ENCODE assay signal across 32 mouse cellular contexts in genomic region chr7:114753471-114753870, GRCm38 (mm10). TPM values are rescaled to one million over a fixed set of nuclear protein-coding genes. Genes with fewer than 3 reads are reported as not detected.
A peak's percentile ranks its signal among the peaks of the same experiment; 100 is the strongest.
DNase-seq lines count a peak whose midpoint lies in the region; ATAC-seq and TF ChIP-seq lines count a peak whose summit lies in the region.
"Had no signal": no experiment of that assay in that cellular context is flagged by ENCODE, and none has a peak within 500 bp of the region (broad histone marks: within the 10 kb centered on the region; RNA-seq: fewer than 3 reads in every experiment).

No protein-coding gene starts in this region.

- H3K36me3 ChIP-seq in midbrain, postnatal 0 days (ENCODE audit: insufficient read depth, low read length): no peaks in the 10 kb centered on the region
- no peaks in the 10 kb centered on the region for H3K36me3 ChIP-seq in midbrain, embryonic 14.5 days (ENCODE audit: control insufficient read depth, insufficient read depth, low read length)
- H3K36me3 ChIP-seq in hindbrain, postnatal 0 days (ENCODE audit: insufficient read depth, low read length): no peaks in the 10 kb centered on the region
- no peaks in the 10 kb centered on the region for H3K36me3 ChIP-seq in intestine, postnatal 0 days (ENCODE audit: control insufficient read depth, insufficient read depth)
- H3K36me3 ChIP-seq: forebrain, embryonic 15.5 days; heart, embryonic 13.5 days; liver, embryonic 15.5 days; midbrain, embryonic 15.5 days; neural tube, embryonic 13.5 days; stomach, embryonic 15.5 days had no signal

- WGBS in midbrain, postnatal 0 days: 75% methylated on average over 2 of the region's 2 CpGs
- WGBS in midbrain, embryonic 14.5 days: 61% methylated on average over 2 of the region's 2 CpGs
- WGBS in hindbrain, postnatal 0 days: 39% methylated on average over 2 of the region's 2 CpGs
- 83% methylated on average over 2 of the region's 2 CpGs for WGBS in intestine, postnatal 0 days

- no peaks in the 10 kb centered on the region for H3K27me3 ChIP-seq in midbrain, postnatal 0 days (ENCODE audit: insufficient read depth, low read length)
- no peaks in the 10 kb centered on the region for H3K27me3 ChIP-seq in midbrain, embryonic 14.5 days (ENCODE audit: control insufficient read depth, insufficient read depth, low read length)
- no peaks in the 10 kb centered on the region for H3K27me3 ChIP-seq in hindbrain, postnatal 0 days (ENCODE audit: insufficient read depth, low read length)
- no peaks in the 10 kb centered on the region for H3K27me3 ChIP-seq in intestine, postnatal 0 days (replicated peaks; ENCODE audit: control insufficient read depth, insufficient read depth, low read length)
- H3K27me3 ChIP-seq: forebrain, embryonic 15.5 days; heart, embryonic 13.5 days; liver, embryonic 15.5 days; midbrain, embryonic 15.5 days; neural tube, embryonic 13.5 days; stomach, embryonic 15.5 days had no signal

- peak; percentile 24 for DNase-seq in heart, adult 11 months
- DNase-seq in heart, adult 9 months (ENCODE audit: low spot score in 2 of 2): no peak
- peak; percentile 47 for DNase-seq in midbrain, postnatal 0 days (ENCODE audit: low spot score)
- no peak for DNase-seq in midbrain, embryonic 14.5 days
- peak; percentile 16 for DNase-seq in embryo, embryonic 11 days
- DNase-seq in hindbrain, postnatal 0 days (ENCODE audit: low spot score): peak; percentile 41
- DNase-seq: adrenal gland, postnatal 25 days; B cell, adult 2 months; cerebellum, adult 18-20 months; gastrocnemius, adult 2 months; gastrocnemius, postnatal 36 days; heart, adult 2 months; heart, postnatal 10 days; kidney, adult 9 months; kidney, postnatal 10 days; layer of hippocampus, postnatal 36 days; lung, embryonic 14.5 days; lung, postnatal 14 days; right cerebral cortex, postnatal 14 days; thymus, postnatal 14 days had no signal

- H3K9ac ChIP-seq in midbrain, postnatal 0 days (replicated peaks; ENCODE audit: low read length, poor library complexity, severe bottlenecking): no peak overlapping the region
- H3K9ac ChIP-seq in midbrain, embryonic 14.5 days (replicated peaks; ENCODE audit: low read length): no peak overlapping the region
- H3K9ac ChIP-seq in hindbrain, postnatal 0 days (replicated peaks; ENCODE audit: low read length): no peak overlapping the region
- no peak overlapping the region for H3K9ac ChIP-seq in intestine, postnatal 0 days (ENCODE audit: low read depth, low read length)
- H3K9ac ChIP-seq: forebrain, embryonic 15.5 days; heart, embryonic 13.5 days; liver, embryonic 15.5 days; lung, embryonic 14.5 days; midbrain, embryonic 15.5 days; neural tube, embryonic 13.5 days; stomach, embryonic 15.5 days had no signal

- H3K4me1 ChIP-seq in midbrain, postnatal 0 days (ENCODE audit: insufficient read depth, low read length): no peaks in the 10 kb centered on the region
- H3K4me1 ChIP-seq in midbrain, embryonic 14.5 days (ENCODE audit: control insufficient read depth, insufficient read depth, low read length): no peaks in the 10 kb centered on the region
- H3K4me1 ChIP-seq in hindbrain, postnatal 0 days (ENCODE audit: insufficient read depth, low read length): no peaks in the 10 kb centered on the region; the same call in 1 of the 2 replicates
- H3K4me1 ChIP-seq in intestine, postnatal 0 days (replicated peaks; ENCODE audit: control insufficient read depth, insufficient read depth, low read length): 0 out of 2 replicates have a peak, but pooled peaks cover 3% of the 10 kb centered on the region
- H3K4me1 ChIP-seq: liver, embryonic 15.5 days; midbrain, embryonic 15.5 days; stomach, embryonic 15.5 days had no signal

- no peak overlapping the region for H3K4me2 ChIP-seq in midbrain, postnatal 0 days (ENCODE audit: low read depth, low read length, poor library complexity, severe bottlenecking)
- H3K4me2 ChIP-seq in midbrain, embryonic 14.5 days (ENCODE audit: low read length): no peak overlapping the region
- H3K4me2 ChIP-seq in hindbrain, postnatal 0 days (ENCODE audit: low read depth, low read length): peak overlapping the region; percentile 17; the same call in 1 of the 2 replicates
- H3K4me2 ChIP-seq in intestine, postnatal 0 days (replicated peaks; ENCODE audit: low read depth): no peak overlapping the region
- H3K4me2 ChIP-seq: forebrain, embryonic 15.5 days; heart, embryonic 13.5 days; liver, embryonic 15.5 days; lung, embryonic 14.5 days; midbrain, embryonic 15.5 days; neural tube, embryonic 13.5 days; stomach, embryonic 15.5 days had no signal

- H3K4me3 ChIP-seq in midbrain, postnatal 0 days (ENCODE audit: low read depth, low read length): no peak overlapping the region
- no peak overlapping the region for H3K4me3 ChIP-seq in midbrain, embryonic 14.5 days (replicated peaks; ENCODE audit: low read depth, low read length)
- H3K4me3 ChIP-seq in hindbrain, postnatal 0 days (ENCODE audit: low read length): no peak overlapping the region
- H3K4me3 ChIP-seq in intestine, postnatal 0 days (ENCODE audit: low read depth, low read length): no peak overlapping the region
- H3K4me3 ChIP-seq: forebrain, embryonic 15.5 days; gastrocnemius, adult 2 months; heart, adult 2 months; heart, embryonic 13.5 days; liver, embryonic 15.5 days; midbrain, embryonic 15.5 days; neural tube, embryonic 13.5 days; stomach, embryonic 15.5 days had no signal

- H3K9me3 ChIP-seq in midbrain, postnatal 0 days (ENCODE audit: low read length): no peaks in the 10 kb centered on the region
- no peaks in the 10 kb centered on the region for H3K9me3 ChIP-seq in midbrain, embryonic 14.5 days (ENCODE audit: control insufficient read depth, low read length)
- no peaks in the 10 kb centered on the region for H3K9me3 ChIP-seq in hindbrain, postnatal 0 days (ENCODE audit: low read length)
- no peaks in the 10 kb centered on the region for H3K9me3 ChIP-seq in intestine, postnatal 0 days (ENCODE audit: control insufficient read depth)
- H3K9me3 ChIP-seq: forebrain, embryonic 15.5 days; heart, embryonic 13.5 days; liver, embryonic 15.5 days; midbrain, embryonic 15.5 days; neural tube, embryonic 13.5 days; stomach, embryonic 15.5 days had no signal

- no peak for TF ChIP-seq CTCF in midbrain, postnatal 0 days (IDR thresholded peaks at IDR 0.05)
- TF ChIP-seq CTCF in hindbrain, postnatal 0 days (IDR thresholded peaks at IDR 0.05; ENCODE audit: low read depth): no peak
- no peak for TF ChIP-seq CTCF in intestine, postnatal 0 days (IDR thresholded peaks at IDR 0.05; ENCODE audit: low read depth)

- H3K27ac ChIP-seq in midbrain, postnatal 0 days (ENCODE audit: low read depth, low read length): no peak overlapping the region
- H3K27ac ChIP-seq in midbrain, embryonic 14.5 days (replicated peaks; ENCODE audit: low read depth, low read length): no peak overlapping the region
- peak overlapping the region; percentile 48; the same call in 1 of the 2 replicates for H3K27ac ChIP-seq in hindbrain, postnatal 0 days
- H3K27ac ChIP-seq in intestine, postnatal 0 days (ENCODE audit: low read depth, low read length): no peak overlapping the region
- H3K27ac ChIP-seq: forebrain, embryonic 15.5 days; gastrocnemius, adult 2 months; heart, adult 2 months; heart, embryonic 13.5 days; liver, embryonic 15.5 days; midbrain, embryonic 15.5 days; neural tube, embryonic 13.5 days; stomach, embryonic 15.5 days had no signal

- no peak for ATAC-seq in midbrain, postnatal 0 days (ENCODE audit: low FRiP score)
- ATAC-seq in midbrain, embryonic 14.5 days (ENCODE audit: low FRiP score, low TSS enrichment): no peak
- ATAC-seq in hindbrain, postnatal 0 days: peak; percentile 38
- ATAC-seq in megakaryocyte progenitor cell, adult 5-6 weeks (replicated peaks; ENCODE audit: poor library complexity): no peak
- no peak for ATAC-seq in intestine, postnatal 0 days
- ATAC-seq: forebrain, embryonic 15.5 days; midbrain, embryonic 15.5 days had no signal

RNA-seq across cellular contexts. Expression of gene Insc, which starts 10.0 kb away (rescaled TPM):
- total RNA-seq in midbrain, postnatal 0 days (2014; rRNA removed): 1.9 and 2.7 TPM in 2 replicates
- 1.4 and 1.9 TPM in 2 replicates for polyA plus RNA-seq in midbrain, postnatal 0 days (2015; fragmentation: Nextera tagmentation; extraction: Ambion mirVana)
- polyA plus RNA-seq in midbrain, embryonic 14.5 days (2014; fragmentation: Nextera tagmentation; extraction: Ambion mirVana): 1.3 and 1.7 TPM in 2 replicates
- total RNA-seq in hindbrain, postnatal 0 days (2014; rRNA removed): 6.1 and 9.7 TPM in 2 replicates
- 5.2 and 6.4 TPM in 2 replicates for polyA plus RNA-seq in hindbrain, postnatal 0 days (2015; fragmentation: Nextera tagmentation; extraction: Ambion mirVana)
- total RNA-seq in megakaryocyte progenitor cell, adult 5-6 weeks (2015): not detected in 2 replicates
- total RNA-seq in megakaryocyte progenitor cell, adult 5-6 weeks (2017): not detected in 2 replicates
- polyA plus RNA-seq in intestine, postnatal 0 days (2015; fragmentation: Nextera tagmentation; extraction: Ambion mirVana): 8.3 and 9.9 TPM in 2 replicates
- total RNA-seq: hematopoietic stem cell, adult 5-6 weeks had no signal

RNA-seq across cellular contexts. Expression of gene Calcb, which starts 35.0 kb away (rescaled TPM):
- total RNA-seq in midbrain, postnatal 0 days (2014; rRNA removed): 0.60 and 2.3 TPM in 2 replicates
- 0.70 and 1.5 TPM in 2 replicates for polyA plus RNA-seq in midbrain, postnatal 0 days (2015; fragmentation: Nextera tagmentation; extraction: Ambion mirVana)
- polyA plus RNA-seq in midbrain, embryonic 14.5 days (2014; fragmentation: Nextera tagmentation; extraction: Ambion mirVana): not detected in 2 replicates
- 8.1 and 11.5 TPM in 2 replicates for total RNA-seq in hindbrain, postnatal 0 days (2014; rRNA removed)
- polyA plus RNA-seq in hindbrain, postnatal 0 days (2015; fragmentation: Nextera tagmentation; extraction: Ambion mirVana): 13.0 and 13.4 TPM in 2 replicates
- total RNA-seq in megakaryocyte progenitor cell, adult 5-6 weeks (2015): not detected in 2 replicates
- total RNA-seq in megakaryocyte progenitor cell, adult 5-6 weeks (2017): not detected in 2 replicates
- 12.9 and 15.7 TPM in 2 replicates for polyA plus RNA-seq in intestine, postnatal 0 days (2015; fragmentation: Nextera tagmentation; extraction: Ambion mirVana)
- total RNA-seq: adrenal gland, adult 18-20 months; adrenal gland, postnatal 25 days; gastrocnemius, adult 2 months; gastrocnemius, postnatal 36 days; hematopoietic stem cell, adult 5-6 weeks; layer of hippocampus, postnatal 36 days; liver, adult 2 months had no signal
- polyA plus RNA-seq: forebrain, embryonic 15.5 days; heart, embryonic 13.5 days; limb, embryonic 11.5 days; liver, adult 2 months; liver, embryonic 15.5 days had no signal

Comparison
In these comparisons a context has a peak if more than half of its experiments do, and no peak if none do; other contexts are left out.
1. DNase-seq: peak in heart, adult 11 months (single experiment), midbrain, postnatal 0 days (single experiment), embryo, embryonic 11 days (single experiment) and hindbrain, postnatal 0 days (single experiment); none in heart, adult 9 months (0 of 2) and midbrain, embryonic 14.5 days (single experiment).